Comparison of ENCODE assay signal across 10 mouse cellular contexts in genomic region chr1:41431127-41431690, GRCm38 (mm10).
DNase-seq lines count a peak whose midpoint lies in the region; ATAC-seq and TF ChIP-seq lines count a peak whose summit lies in the region.
"Had no signal": no experiment of that assay in that cellular context is flagged by ENCODE, and none has a peak within 500 bp of the region (broad histone marks: within the 10 kb centered on the region; RNA-seq: fewer than 3 reads in every experiment).

No protein-coding gene starts in this region.

- H3K9ac ChIP-seq in neural tube, embryonic 13.5 days: no peak overlapping the region
- H3K9ac ChIP-seq in midbrain, postnatal 0 days (replicated peaks; ENCODE audit: low read length, poor library complexity, severe bottlenecking): no peak overlapping the region
- H3K9ac ChIP-seq: liver, embryonic 15.5 days had no signal

- WGBS in neural tube, embryonic 13.5 days: 33% methylated on average over 7 of the region's 7 CpGs
- WGBS in midbrain, postnatal 0 days: 11% methylated on average over 7 of the region's 7 CpGs
- 9% methylated on average over 7 of the region's 7 CpGs for WGBS in cerebellum, adult 2 months

- no peak overlapping the region for H3K4me2 ChIP-seq in neural tube, embryonic 13.5 days
- H3K4me2 ChIP-seq in midbrain, postnatal 0 days (ENCODE audit: low read depth, low read length, poor library complexity, severe bottlenecking): peak overlapping the region; percentile 12; the same call in 1 of the 2 replicates
- H3K4me2 ChIP-seq: liver, embryonic 15.5 days had no signal

- peaks cover 9% of the 10 kb centered on the region; the same call in 1 of the 2 replicates for H3K4me1 ChIP-seq in neural tube, embryonic 13.5 days (replicated peaks)
- H3K4me1 ChIP-seq in midbrain, postnatal 0 days (ENCODE audit: insufficient read depth, low read length): no peaks in the 10 kb centered on the region
- H3K4me1 ChIP-seq in cerebellum, adult 2 months (ENCODE audit: control insufficient read depth, insufficient read depth, low read length): no peaks in the 10 kb centered on the region
- H3K4me1 ChIP-seq: liver, embryonic 15.5 days had no signal

- no peaks in the 10 kb centered on the region for H3K36me3 ChIP-seq in neural tube, embryonic 13.5 days
- no peaks in the 10 kb centered on the region for H3K36me3 ChIP-seq in midbrain, postnatal 0 days (ENCODE audit: insufficient read depth, low read length)
- H3K36me3 ChIP-seq: liver, embryonic 15.5 days had no signal

- H3K9me3 ChIP-seq in neural tube, embryonic 13.5 days: no peaks in the 10 kb centered on the region
- H3K9me3 ChIP-seq in midbrain, postnatal 0 days (ENCODE audit: low read length): no peaks in the 10 kb centered on the region
- H3K9me3 ChIP-seq: liver, embryonic 15.5 days had no signal

- no peak overlapping the region for H3K27ac ChIP-seq in neural tube, embryonic 13.5 days (replicated peaks)
- no peak overlapping the region for H3K27ac ChIP-seq in midbrain, postnatal 0 days (ENCODE audit: low read depth, low read length)
- H3K27ac ChIP-seq in cerebellum, adult 2 months (ENCODE audit: insufficient read depth, low read length): no peak overlapping the region
- H3K27ac ChIP-seq: liver, embryonic 15.5 days had no signal

- no peak for TF ChIP-seq CTCF in midbrain, postnatal 0 days (IDR thresholded peaks at IDR 0.05)
- TF ChIP-seq CTCF in cerebellum, adult 2 months (IDR thresholded peaks at IDR 0.05; ENCODE audit: borderline replicate concordance, insufficient read depth, low read depth, low read length): no peak

- H3K27me3 ChIP-seq in neural tube, embryonic 13.5 days: no peaks in the 10 kb centered on the region
- H3K27me3 ChIP-seq in midbrain, postnatal 0 days (ENCODE audit: insufficient read depth, low read length): no peaks in the 10 kb centered on the region
- H3K27me3 ChIP-seq in cerebellum, adult 2 months (ENCODE audit: control insufficient read depth, insufficient read depth, low read length): no peaks in the 10 kb centered on the region; the same call in 1 of the 2 replicates
- H3K27me3 ChIP-seq: liver, embryonic 15.5 days had no signal

- H3K4me3 ChIP-seq in neural tube, embryonic 13.5 days: no peak overlapping the region
- no peak overlapping the region for H3K4me3 ChIP-seq in midbrain, postnatal 0 days (ENCODE audit: low read depth, low read length)
- H3K4me3 ChIP-seq in cerebellum, adult 2 months (replicated peaks; ENCODE audit: insufficient read depth, low read depth, low read length): no peak overlapping the region
- H3K4me3 ChIP-seq: erythroblast, embryonic 14.5 days; liver, embryonic 15.5 days had no signal

- TF ChIP-seq POLR2A in cerebellum, adult 2 months (IDR thresholded peaks at IDR 0.05; ENCODE audit: borderline replicate concordance, insufficient read depth, low read length): no peak

- peak; percentile 59 for ATAC-seq in neural tube, embryonic 13.5 days (ENCODE audit: low read depth)
- ATAC-seq in midbrain, postnatal 0 days (ENCODE audit: low FRiP score): peak; percentile 66; the same call in 1 of the 2 replicates

- peak; percentile 6 for DNase-seq in adrenal gland, postnatal 14 days
- no peak for DNase-seq in adrenal gland, adult 18-20 months (ENCODE audit: low spot score in 2 of 2)
- DNase-seq in neural tube, embryonic 10.5 days (ENCODE audit: extremely low spot score, low spot score): no peak
- peak; percentile 10 for DNase-seq in heart, postnatal 4 days
- peak; percentile 54 for DNase-seq in midbrain, postnatal 0 days (ENCODE audit: low spot score)
- DNase-seq in cerebellum, adult 2 months: no peak
- no peak for DNase-seq in adrenal gland, postnatal 25 days

Comparison
In these comparisons a context has a peak if more than half of its experiments do, and no peak if none do; other contexts are left out.
1. DNase-seq: peak in adrenal gland, postnatal 14 days (single experiment), heart, postnatal 4 days (single experiment) and midbrain, postnatal 0 days (single experiment); none in adrenal gland, adult 18-20 months (0 of 2), neural tube, embryonic 10.5 days (single experiment), cerebellum, adult 2 months (0 of 2) and adrenal gland, postnatal 25 days (single experiment).